Mouse (Mus musculus): Measurements from ENCODE around the gene Prdm1.

Gene Prdm1

GRCm38 (mm10) chr10:44492815-44493525 lies 35.3 kb downstream of the Prdm1 start:
- DNase-seq (ENCODE audit: low spot score) = no peak

DNA sequence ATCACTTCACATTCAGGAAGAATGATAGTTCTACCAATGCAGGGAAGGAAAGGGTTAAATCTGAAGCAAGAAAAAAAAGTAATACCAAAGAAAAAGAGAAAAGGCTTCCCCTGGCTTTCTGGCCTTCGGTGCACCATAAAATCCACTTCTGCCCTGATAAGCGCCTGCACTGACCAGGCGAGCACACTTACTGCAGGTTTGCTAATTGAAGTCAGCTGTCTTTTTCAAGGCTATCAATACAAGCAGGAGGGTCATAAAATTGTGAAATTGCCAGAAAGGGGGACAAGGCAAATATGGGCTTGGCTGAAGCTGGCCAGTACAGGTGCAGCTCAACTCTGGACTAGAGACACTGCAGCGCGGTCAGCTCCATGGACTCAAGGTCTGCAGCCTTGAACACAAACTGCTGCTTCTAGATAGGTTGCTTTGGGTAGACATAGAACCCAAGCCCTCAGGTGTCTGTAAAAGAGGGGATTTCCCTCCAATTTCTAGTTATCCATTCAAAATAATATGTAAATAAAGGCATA lies 37.3 kb downstream of the Prdm1 start:
- DNase-seq (ENCODE audit: low spot score) = no peak

DNA sequence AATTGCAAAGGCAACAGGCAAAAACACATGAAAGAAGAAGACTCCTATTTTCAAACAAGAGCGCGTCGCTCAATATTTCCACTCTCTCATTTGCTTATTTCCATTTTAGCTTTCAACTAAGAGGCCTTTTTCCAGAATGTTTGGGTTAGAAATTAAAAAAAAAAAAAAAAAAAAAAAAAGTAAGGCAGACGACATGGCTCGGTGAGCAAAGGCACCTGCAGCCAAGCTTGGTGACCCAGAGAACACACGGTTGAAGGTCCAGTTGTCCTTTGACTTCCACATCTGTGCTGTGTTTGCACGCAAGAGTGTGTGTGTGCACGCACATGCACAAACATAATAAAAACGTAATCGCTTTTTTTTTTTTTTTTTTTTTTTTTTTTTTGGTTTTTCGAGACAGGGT lies 41.2 kb downstream of the Prdm1 start:
- no peak for DNase-seq (ENCODE audit: low spot score)

DNA sequence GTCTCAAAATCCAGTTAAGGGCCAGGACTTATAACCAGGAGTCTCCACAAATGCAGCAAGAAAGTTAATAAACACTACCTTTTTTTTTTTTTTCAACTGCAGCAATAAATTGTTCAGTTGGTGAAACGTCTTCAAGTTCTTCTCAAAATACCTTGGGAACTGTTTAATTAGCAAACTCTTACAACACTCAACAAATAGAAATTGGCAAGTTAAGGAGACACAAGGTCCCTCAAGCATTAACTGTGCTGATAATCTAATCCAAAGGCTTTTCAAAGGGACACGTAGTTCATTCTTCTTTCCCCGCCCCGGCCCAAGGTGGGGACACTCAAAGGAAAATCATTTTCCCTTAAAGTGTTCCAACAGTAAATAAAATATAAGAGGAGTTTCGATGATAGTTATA lies 44.2 kb downstream of the Prdm1 start:
- DNase-seq (ENCODE audit: low spot score) = no peak

DNA sequence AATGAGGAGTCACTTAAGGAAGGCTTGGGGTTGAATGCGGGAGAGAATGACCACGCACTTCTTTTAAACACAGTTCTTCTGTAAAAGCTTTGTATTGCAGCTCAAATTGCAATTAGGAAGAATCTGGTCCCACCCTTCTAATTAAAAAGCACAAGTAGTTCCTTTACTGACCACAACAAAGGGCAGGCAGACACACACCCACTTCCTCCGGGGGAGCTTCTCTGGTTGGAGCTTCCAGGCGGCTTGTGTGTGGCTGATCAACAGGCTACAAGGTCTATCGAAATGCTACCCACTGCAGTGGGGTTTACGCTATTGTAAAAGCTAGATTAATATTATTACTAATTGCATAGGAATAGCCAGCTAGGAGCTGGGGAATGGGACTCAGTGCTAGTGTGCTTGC lies 45.2 kb downstream of the Prdm1 start:
- no peak for DNase-seq (ENCODE audit: low spot score)

GRCm38 (mm10) chr10:44481379-44481778 lies 46.9 kb downstream of the Prdm1 start:
- no peak for DNase-seq (ENCODE audit: low spot score)

GRCm38 (mm10) chr10:44479286-44479685 lies 49.0 kb downstream of the Prdm1 start:
- DNase-seq (ENCODE audit: low spot score) = no peak

DNA sequence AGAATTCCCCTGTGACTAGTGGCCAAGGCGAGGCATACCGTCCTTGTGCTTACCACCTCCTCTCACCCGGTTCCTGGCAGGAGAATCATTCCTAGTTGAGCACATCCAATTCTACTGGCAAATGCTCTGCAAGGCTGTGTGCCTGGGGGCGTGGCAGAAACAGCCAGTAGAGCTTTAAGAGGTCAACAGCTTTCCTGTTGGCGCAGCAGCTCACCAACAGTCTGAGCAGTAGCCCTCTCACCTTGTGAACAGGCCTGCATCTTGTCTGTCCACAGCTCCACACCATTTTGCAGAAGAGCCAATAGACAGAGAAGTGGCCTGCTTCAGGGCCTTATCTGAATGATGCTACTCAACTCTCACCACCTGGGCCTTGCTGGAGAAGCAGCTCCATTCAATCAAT lies 50.2 kb downstream of the Prdm1 start:
- no peak for DNase-seq (ENCODE audit: low spot score)

DNA sequence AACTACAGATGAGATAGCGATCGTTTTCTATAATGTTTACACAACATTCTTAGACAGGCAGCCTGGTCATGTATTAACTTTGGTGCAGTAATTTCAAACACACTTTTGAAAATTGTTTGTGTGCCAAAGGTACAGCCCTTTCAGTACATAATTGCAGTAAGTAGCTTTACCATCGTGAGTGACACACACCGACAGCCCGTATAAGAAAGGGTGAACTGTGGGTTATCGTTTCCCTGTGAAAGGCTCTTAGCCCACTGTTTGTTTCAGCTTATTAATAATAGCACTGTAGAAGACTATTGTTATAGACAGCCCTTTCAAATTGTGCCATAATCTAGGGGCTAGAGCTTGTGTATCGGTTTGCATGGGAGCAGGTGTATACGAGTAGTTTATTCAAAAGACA lies 51.1 kb downstream of the Prdm1 start:
- DNase-seq (ENCODE audit: low spot score) = no peak

DNA sequence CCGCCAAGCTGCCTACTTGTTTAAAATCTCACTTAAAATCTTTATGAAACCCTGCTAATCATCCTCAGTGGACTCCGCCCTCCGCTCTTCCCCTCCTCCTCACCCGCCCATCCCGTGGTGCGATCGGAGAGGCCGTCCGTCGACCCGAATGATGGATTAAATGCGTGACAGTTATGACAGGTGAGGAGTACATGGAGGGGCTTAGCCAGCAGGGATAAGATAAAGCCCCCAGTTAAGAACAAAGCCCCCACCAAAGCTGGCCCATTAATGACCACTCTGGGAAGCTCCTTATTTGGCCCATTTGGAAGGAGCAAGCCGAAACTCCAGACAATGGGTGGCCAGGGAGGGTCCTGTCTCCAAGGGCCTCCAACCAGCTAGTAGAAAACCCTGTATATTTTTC lies 51.8 kb downstream of the Prdm1 start:
- no peak for DNase-seq (ENCODE audit: low spot score)

- DNase-seq (ENCODE audit: low spot score) = no peak
Observed at GRCm38 (mm10) chr10:44475376-44475775, 52.9 kb downstream of the Prdm1 start.

GRCm38 (mm10) chr10:44474256-44474655 lies 54.0 kb downstream of the Prdm1 start:
- peak; percentile 17 for DNase-seq (ENCODE audit: low spot score)

- no peak for DNase-seq (ENCODE audit: low spot score)
Observed at GRCm38 (mm10) chr10:44465618-44466017, 62.7 kb downstream of the Prdm1 start.

DNA sequence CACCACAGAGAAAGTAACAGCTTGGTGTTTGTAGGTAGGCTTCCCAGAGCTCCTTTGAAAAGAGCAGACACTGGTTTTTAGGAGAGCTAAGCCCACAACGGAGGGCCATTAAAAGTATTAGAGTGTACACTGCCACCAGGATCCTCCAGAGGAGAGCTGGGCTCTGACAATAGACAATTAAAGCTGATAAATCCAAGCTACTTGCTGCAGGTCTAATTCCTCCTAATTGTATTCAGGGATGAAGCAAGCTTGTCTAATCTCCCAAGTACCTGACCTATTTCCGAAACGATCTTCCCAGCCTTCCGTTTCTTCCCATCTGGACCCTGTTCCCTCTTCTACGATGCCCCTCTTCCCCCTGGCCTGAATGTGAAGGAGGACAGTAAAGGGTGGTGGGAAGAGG lies 63.7 kb downstream of the Prdm1 start:
- DNase-seq (ENCODE audit: low spot score) = no peak

DNA sequence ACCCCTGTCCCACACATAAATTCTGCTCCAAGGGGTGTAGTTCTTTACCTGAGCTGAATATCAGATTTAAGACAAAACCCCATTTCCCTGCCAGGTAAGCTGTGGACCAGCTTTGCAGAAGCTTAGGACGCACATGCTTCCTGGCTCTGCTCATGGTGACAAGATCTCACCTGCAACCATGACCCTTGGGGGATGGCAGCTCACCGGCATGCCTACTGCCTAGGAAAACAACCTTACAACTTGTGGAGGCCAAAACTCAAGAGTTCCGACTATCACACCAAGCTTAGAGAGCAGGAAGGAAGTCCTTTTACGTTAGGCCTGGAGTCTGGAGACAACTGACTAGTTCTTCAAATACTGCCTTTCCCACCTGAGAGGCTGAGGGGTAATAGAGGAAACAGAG lies 64.4 kb downstream of the Prdm1 start:
- DNase-seq (ENCODE audit: low spot score) = no peak

- DNase-seq (ENCODE audit: low spot score) = no peak
Observed at GRCm38 (mm10) chr10:44462351-44462750, 66.0 kb downstream of the Prdm1 start.

GRCm38 (mm10) chr10:44461063-44461462 lies 67.2 kb downstream of the Prdm1 start:
- no peak for DNase-seq (ENCODE audit: low spot score)

DNA sequence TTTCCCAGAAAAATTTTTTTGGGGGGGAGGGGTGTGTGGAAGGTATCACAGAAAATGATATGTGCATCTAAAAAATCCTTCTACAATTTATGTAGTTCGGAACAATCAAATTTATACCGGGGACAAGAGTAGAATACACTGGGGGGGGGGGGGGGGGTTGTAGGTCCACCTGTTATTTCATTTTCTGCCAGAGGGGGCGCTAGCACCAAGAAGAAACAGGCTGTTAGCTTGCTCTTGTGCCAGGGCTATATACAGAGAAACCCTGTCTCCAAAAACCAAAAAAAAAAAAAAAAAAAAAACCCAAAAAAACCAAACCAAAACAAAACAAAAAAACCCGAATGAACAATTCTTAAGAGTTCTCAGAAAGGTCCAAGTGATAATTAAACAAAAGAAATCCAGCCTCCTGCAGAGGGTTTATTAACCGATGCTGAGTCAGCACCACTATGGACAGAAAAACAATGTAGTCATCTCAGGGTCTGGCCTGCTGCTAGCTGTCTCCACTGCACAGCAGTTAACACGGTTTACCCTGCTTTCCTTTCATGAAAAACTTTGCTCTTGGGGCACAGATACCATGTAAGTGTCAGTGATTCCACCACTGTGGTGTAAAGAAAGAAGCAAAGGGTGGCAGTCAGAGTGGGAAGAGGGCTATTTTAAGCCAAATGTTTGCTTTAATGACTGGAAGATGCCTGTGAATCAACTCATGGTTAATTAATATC lies 68.0 kb downstream of the Prdm1 start:
- DNase-seq (ENCODE audit: low spot score) = peak; percentile 56

DNA sequence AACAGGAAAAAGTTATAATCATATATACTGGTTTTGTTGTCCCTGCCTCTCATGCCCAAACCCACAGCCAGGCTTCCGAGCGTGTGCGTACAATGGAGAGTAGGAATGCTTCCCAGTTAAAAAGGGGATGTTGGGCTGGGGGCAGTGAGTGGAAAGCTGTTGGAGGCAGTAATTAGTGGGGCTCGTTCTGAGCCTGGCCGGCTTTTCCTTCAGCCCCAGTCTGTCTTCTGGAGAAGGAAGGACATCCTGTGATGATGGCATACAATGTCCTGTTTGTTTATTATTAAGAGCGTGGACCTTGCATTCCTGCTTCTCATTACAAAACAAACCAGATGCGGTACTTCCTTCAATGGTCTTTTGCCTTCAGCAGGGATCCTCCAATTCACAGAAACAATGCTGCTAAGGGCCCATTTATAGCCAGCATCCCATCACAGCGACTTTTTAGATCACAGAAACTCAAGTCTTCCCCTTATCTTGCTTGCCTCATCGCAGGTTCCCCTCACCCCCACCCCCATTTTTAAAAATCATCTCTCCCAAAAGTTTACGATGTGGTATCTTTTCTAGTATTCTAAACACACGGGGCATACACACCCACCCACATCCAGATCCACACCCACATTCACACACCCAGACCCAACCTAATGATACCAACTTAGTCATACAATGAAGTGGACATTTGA lies 68.8 kb downstream of the Prdm1 start:
- DNase-seq (ENCODE audit: low spot score) = no peak

DNA sequence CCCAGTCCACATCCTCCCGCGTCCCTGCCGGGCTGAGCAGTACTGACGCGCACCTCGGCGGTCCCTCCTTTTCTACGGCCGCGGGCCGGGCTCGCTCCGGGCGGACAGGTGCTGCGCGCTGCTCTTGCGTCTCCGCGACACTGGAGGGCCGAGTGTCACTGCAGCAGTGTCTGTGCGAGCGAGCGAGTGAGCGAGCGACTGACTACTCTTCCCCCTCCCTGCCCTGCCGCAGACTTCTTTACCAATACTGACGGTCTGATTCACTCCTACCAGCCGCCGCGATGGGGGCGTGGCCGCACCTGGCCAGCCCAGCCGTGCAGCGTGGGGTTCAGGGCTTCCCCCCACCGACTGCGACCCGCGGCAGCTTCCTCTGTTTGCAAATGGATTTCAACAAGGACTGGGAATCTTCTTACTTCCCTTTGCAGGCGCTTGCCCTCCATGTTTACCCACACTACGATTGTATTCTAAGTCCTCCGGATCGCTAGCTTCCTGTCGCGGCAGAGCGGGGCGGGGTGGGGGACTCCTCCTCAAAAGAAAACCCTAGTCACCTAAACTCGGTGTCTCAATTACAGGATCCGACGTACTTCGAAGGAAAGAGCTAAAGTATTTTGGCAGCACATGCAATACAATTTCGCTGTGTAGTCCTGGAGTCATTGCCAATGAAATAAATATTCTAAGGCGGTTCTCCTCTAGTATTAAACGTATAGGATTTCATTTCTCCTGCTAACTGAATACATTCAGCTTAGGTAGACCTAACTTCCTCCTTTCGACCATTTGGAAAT lies 69.6 kb downstream of the Prdm1 start:
- peak; percentile 53 for DNase-seq (ENCODE audit: low spot score)

DNA sequence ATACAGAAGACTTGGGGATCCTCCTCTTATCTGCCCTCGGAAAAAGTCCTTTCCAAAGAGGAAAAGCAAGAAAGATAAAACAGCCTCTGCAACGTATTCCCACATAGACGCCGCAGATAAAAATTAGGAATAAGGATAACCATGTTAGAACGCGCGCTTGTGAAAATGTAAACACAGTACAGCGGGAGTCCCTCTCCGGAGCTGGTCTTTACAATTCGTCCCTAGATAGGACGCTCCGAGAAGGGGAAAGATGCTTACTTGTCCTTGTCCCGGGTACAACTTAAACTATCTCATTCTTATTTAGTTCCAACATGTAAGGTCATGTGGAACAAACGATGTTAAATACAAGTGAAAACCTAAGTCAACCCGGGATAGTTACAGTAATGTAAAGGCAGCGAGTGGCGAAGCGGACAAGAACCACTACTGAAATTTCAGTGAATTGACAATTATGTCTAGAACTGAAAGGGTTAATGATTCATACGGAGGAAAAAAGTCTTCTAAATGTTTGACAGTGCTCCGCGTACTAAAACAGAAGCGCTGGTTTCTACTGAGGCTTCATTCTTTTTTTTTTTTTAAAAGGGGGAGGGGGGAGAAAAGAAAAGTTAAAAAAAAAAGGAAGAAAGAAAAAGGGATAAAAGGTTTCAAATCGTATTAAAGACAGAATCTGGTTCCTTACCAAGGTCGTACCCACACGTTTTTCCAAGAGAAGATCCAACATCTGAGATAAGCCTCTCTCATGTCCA lies 70.3 kb downstream of the Prdm1 start:
- DNase-seq (ENCODE audit: low spot score) = no peak
